Mouse (Mus musculus): Measurements from ENCODE around the gene Neto2.

- peak; percentile 45; the same call in 1 of the 2 replicates for TF ChIP-seq CTCF (conservative IDR thresholded peaks at IDR 0.05; ENCODE audit: insufficient read depth, insufficient read length, low read depth, low read length)
- TF ChIP-seq POLR2A (IDR thresholded peaks at IDR 0.05; ENCODE audit: low read depth, low read length): no peak
These were observed 38.7 kb downstream of the Neto2 start for GRCm38 (mm10) chr8:85661995-85662394.

All from kidney, adult 2 months (tissue).